Mouse (Mus musculus) neural tube, embryonic 14.5 days (tissue): ENCODE measurements at regions not wholly inside any gene's neighbourhood (a gene's known extent, or its start where the extent isn't known, plus 50 kb on each side); places are given as distances from the start of the nearest gene placed in this dataset.

Experiments
- ATAC-seq: fragments of 200-750 bp; cut with Nextera tagmentation; 2 replicates; pipeline ENCODE4 v1.8.0; 2017; ENCODE audit warnings: low read depth, mild to moderate bottlenecking, moderate TSS enrichment, moderate library complexity
- H3K27ac ChIP-seq: fragments of 300-500 bp; sonication (generic); 2 replicates; pipeline ENCODE4 v1.5.1; 2014; ENCODE audit warnings: low read depth, mild to moderate bottlenecking, control low read depth, low read length, moderate library complexity, mixed read lengths
- H3K27me3 ChIP-seq: fragments of 300-500 bp; sonication (generic); 2 replicates; pipeline ENCODE4 v1.6.1; 2014; ENCODE audit warnings: low read length; ENCODE audit not compliant: control insufficient read depth, insufficient read depth
- H3K36me3 ChIP-seq: fragments of 300-500 bp; sonication (generic); 2 replicates; pipeline ENCODE4 v1.6.1; 2014; ENCODE audit warnings: low read length, mixed read lengths; ENCODE audit not compliant: control insufficient read depth, insufficient read depth
- H3K4me1 ChIP-seq: fragments of 300-500 bp; sonication (generic); 2 replicates; pipeline ENCODE4 v1.6.1; 2014; ENCODE audit warnings: low read length; ENCODE audit not compliant: control insufficient read depth, insufficient read depth
- H3K4me2 ChIP-seq: fragments of 300-500 bp; sonication (generic); 2 replicates; pipeline ENCODE4 v1.6.1; 2014; ENCODE audit warnings: mild to moderate bottlenecking, low read depth, low read length, control low read depth
- H3K4me3 ChIP-seq: fragments of 300-500 bp; sonication (generic); 2 replicates; pipeline ENCODE4 v1.5.1; 2014; ENCODE audit warnings: low read depth, low read length, control low read depth, mixed read lengths
- H3K9ac ChIP-seq: fragments of 300-500 bp; sonication (generic); replicated peaks from 2 replicates; pipeline ENCODE4 v1.6.1; 2014; ENCODE audit warnings: low read depth, mild to moderate bottlenecking, control low read depth, low read length, mixed read lengths
- H3K9me3 ChIP-seq: fragments of 300-500 bp; sonication (generic); 2 replicates; pipeline ENCODE4 v1.6.1; 2016; ENCODE audit warnings: low read length; ENCODE audit not compliant: control insufficient read depth
- WGBS: fragments of 180-500 bp; shearing (Covaris S2); extraction: QIAGEN DNeasy Blood & Tissue Kit; methylation state at CpG from one replicate; pipeline ENCODE4 v1.1.7; 2014; 5-methylcytosine and 5-hydroxymethylcytosine counted together

DNA sequence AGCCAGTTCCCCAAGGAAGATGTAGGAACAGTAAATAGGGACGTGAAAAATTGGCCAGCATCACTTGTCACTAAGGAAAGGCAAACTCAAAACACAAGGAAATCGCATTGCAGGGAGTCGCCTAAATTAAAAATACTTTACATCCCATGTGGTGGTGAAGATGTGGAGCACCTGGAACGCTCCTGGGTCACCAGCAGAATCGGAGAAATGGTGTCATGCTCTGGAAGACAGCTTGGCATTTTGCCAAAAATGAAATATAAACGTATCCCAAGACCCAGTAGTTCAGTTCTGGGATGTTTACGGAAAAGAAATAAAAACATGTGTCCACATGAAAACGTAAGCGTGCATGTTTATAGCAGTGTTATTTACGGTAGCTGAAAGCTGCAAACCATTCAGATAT lies 111.5 kb downstream of the Tmem30b start:
- Histone ChIP-seq H3K27me3 (no peaks in the 10 kb centered on the region), H3K9me3 (no peaks in the 10 kb centered on the region), H3K4me1 (no peaks in the 10 kb centered on the region), H3K4me2 (no peak overlapping the region), H3K4me3 (no peak overlapping the region), H3K36me3 (no peaks in the 10 kb centered on the region), H3K27ac (no peak overlapping the region), H3K9ac (no peak overlapping the region)
- 76% methylated on average over 10 of the region's 10 CpGs for WGBS
- no peak for ATAC-seq

- 89% methylated on average over 5 of the region's 5 CpGs for WGBS
- no peaks in the 10 kb centered on the region for H3K36me3 ChIP-seq
- no peaks in the 10 kb centered on the region for H3K4me1 ChIP-seq
- no peak overlapping the region for H3K9ac ChIP-seq
- H3K4me3 ChIP-seq, result no peak overlapping the region
- H3K27ac ChIP-seq, result no peak overlapping the region
- no peaks in the 10 kb centered on the region for H3K9me3 ChIP-seq
- H3K27me3 ChIP-seq, result no peaks in the 10 kb centered on the region
- ATAC-seq, result no peak
- H3K4me2 ChIP-seq, result no peak overlapping the region
Observed at GRCm38 (mm10) chr12:73432546-73432945, 113.6 kb downstream of the Tmem30b start.

DNA sequence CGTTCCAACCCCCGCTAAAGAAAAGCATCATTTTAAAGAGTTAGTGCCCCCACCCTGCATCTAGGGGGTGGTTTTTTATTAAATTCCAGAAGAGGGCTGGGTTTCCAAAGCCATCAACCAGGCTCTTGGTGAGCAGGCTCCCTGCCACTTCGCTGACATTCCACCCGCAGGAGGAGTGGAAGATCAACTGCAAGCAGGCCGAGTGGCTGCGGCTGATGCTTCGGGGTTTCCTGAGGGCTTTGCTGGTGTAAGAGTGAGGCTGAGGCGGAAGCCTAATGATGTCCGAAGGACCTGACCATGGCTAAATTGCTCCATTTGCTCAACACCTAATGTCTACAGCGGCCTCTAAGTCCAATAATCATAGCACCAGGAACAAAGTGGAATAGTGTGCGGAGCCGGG lies 118.0 kb downstream of the Tmem30b start:
- H3K4me2 ChIP-seq, result no peak overlapping the region
- no peak for ATAC-seq
- H3K27ac ChIP-seq, result no peak overlapping the region
- H3K4me3 ChIP-seq, result no peak overlapping the region
- no peaks in the 10 kb centered on the region for H3K27me3 ChIP-seq
- no peak overlapping the region for H3K9ac ChIP-seq
- no peaks in the 10 kb centered on the region for H3K9me3 ChIP-seq
- no peaks in the 10 kb centered on the region for H3K4me1 ChIP-seq
- H3K36me3 ChIP-seq, result no peaks in the 10 kb centered on the region
- 68% methylated on average over 12 of the region's 12 CpGs for WGBS

GRCm38 (mm10) chr12:73424814-73425213 lies 121.4 kb downstream of the Tmem30b start:
- Histone ChIP-seq H3K27ac (no peak overlapping the region), H3K27me3 (no peaks in the 10 kb centered on the region), H3K4me2 (no peak overlapping the region), H3K4me3 (no peak overlapping the region), H3K9me3 (no peaks in the 10 kb centered on the region), H3K36me3 (no peaks in the 10 kb centered on the region), H3K4me1 (no peaks in the 10 kb centered on the region), H3K9ac (no peak overlapping the region)
- ATAC-seq, result no peak
- WGBS, result 77% methylated on average over 7 of the region's 7 CpGs

GRCm38 (mm10) chr12:73417101-73417500 lies 129.1 kb downstream of the Tmem30b start:
- H3K4me3 ChIP-seq, result no peak overlapping the region
- no peak overlapping the region for H3K9ac ChIP-seq
- 94% methylated on average over 3 of the region's 3 CpGs for WGBS
- 0 out of 2 replicates have a peak, but pooled peaks cover 12% of the 10 kb centered on the region for H3K4me1 ChIP-seq
- H3K27me3 ChIP-seq, result no peaks in the 10 kb centered on the region
- no peak overlapping the region for H3K4me2 ChIP-seq
- H3K9me3 ChIP-seq, result no peaks in the 10 kb centered on the region
- no peaks in the 10 kb centered on the region for H3K36me3 ChIP-seq
- no peak for ATAC-seq
- no peak overlapping the region for H3K27ac ChIP-seq

GRCm38 (mm10) chr12:73416367-73416897 lies 129.8 kb downstream of the Tmem30b start:
- WGBS, result 41% methylated on average over 16 of the region's 16 CpGs
- H3K9me3 ChIP-seq, result no peaks in the 10 kb centered on the region
- H3K36me3 ChIP-seq, result no peaks in the 10 kb centered on the region
- H3K27me3 ChIP-seq, result no peaks in the 10 kb centered on the region
- no peak overlapping the region for H3K4me2 ChIP-seq
- no peak overlapping the region for H3K4me3 ChIP-seq
- peak; percentile 71 for ATAC-seq
- H3K9ac ChIP-seq, result no peak overlapping the region
- 0 out of 2 replicates have a peak, but pooled peaks cover 12% of the 10 kb centered on the region for H3K4me1 ChIP-seq
- peak overlapping the region; percentile 24; the same call in 1 of the 2 replicates for H3K27ac ChIP-seq

DNA sequence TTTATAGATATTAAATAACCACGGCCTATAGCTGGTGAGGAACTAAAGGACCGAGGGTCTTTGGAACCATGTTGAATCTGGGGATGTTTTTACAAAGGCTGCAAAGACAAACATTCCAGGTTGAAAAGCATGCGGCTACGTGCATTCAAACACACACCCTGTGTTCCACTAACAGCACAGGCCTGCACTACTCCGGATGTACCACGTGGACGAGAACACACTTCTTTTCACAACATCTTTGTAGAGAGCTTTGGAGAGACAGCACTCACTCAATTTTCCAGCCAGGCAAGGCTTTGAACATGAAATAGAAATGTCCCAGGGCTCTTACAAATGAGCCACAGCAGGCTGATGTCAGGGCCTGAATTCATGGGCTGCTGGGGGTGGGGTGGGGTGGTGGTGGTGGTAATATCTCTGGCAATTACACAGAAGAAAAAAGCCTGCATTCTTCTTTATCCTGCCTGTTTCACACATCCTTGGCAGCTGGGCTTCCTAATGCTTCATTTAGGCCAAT lies 129.3 kb downstream of the Slc38a6 start:
- 0 out of 2 replicates have a peak, but pooled peaks cover 12% of the 10 kb centered on the region for H3K4me1 ChIP-seq
- peak; percentile 42; the same call in 1 of the 2 replicates for ATAC-seq
- no peaks in the 10 kb centered on the region for H3K27me3 ChIP-seq
- no peak overlapping the region for H3K9ac ChIP-seq
- no peak overlapping the region for H3K4me3 ChIP-seq
- WGBS, result 61% methylated on average over 7 of the region's 7 CpGs
- no peaks in the 10 kb centered on the region for H3K9me3 ChIP-seq
- no peaks in the 10 kb centered on the region for H3K36me3 ChIP-seq
- H3K4me2 ChIP-seq, result no peak overlapping the region
- peak overlapping the region; percentile 24; the same call in 1 of the 2 replicates for H3K27ac ChIP-seq

DNA sequence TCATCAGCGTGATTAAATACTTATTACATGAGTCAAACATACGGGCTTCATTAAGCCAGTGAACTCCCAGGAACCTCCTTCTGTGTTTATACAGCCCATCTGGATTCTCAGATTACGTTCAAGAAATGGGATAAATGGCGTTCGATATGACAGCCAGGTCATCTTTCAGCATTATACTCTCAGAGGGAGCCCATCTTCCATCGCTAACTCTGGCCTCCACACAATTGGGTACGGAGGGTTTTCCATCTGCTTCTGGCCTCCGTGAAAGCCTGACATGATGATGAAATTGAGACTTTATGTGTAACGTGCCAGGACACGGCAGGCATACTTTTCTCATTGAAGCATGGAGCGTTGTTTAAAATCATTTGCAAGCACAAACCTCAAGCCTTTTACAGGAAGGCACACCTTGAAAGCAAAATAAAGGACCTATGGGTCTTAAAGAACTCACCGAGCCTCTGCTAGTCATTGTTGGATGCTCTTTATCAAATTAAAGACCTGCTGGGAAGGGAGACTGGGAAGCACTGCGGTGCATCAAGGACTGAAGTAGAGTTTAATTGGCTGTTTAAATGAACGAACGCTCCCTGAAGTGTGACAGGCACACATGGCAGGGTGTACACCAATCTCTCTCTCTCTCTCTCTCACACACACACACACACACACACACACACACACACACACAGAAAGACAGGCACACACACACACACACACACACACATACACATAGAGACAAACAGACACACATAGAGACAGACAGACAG lies 127.0 kb downstream of the Slc38a6 start:
- Histone ChIP-seq H3K4me3 (no peak overlapping the region), H3K4me1 (0 out of 2 replicates have a peak, but pooled peaks cover 12% of the 10 kb centered on the region), H3K4me2 (peak overlapping the region; percentile 14; the same call in 1 of the 2 replicates), H3K9me3 (no peaks in the 10 kb centered on the region), H3K27ac (peak overlapping the region; percentile 44; the same call in 1 of the 2 replicates), H3K9ac (no peak overlapping the region), H3K27me3 (no peaks in the 10 kb centered on the region), H3K36me3 (no peaks in the 10 kb centered on the region)
- 32% methylated on average over 15 of the region's 15 CpGs for WGBS
- ATAC-seq, result peak; percentile 78; the same call in 1 of the 2 replicates

- Histone ChIP-seq H3K27me3 (no peaks in the 10 kb centered on the region), H3K27ac (no peak overlapping the region), H3K9me3 (no peaks in the 10 kb centered on the region), H3K36me3 (no peaks in the 10 kb centered on the region), H3K4me1 (0 out of 2 replicates have a peak, but pooled peaks cover 12% of the 10 kb centered on the region), H3K9ac (no peak overlapping the region), H3K4me2 (no peak overlapping the region), H3K4me3 (no peak overlapping the region)
- WGBS, result 93% methylated on average over 4 of the region's 4 CpGs
- no peak for ATAC-seq
Observed at GRCm38 (mm10) chr12:73412500-73412899, 125.9 kb downstream of the Slc38a6 start.
